Mouse (Mus musculus) forebrain, embryonic 14.5 days (tissue): ENCODE data around the gene Trim38. TPM values are rescaled to one million over a fixed set of nuclear protein-coding genes. Genes with fewer than 3 reads are reported as not detected.

Experiments used
- ATAC-seq: fragments of 200-750 bp; cut with Nextera tagmentation; 2 replicates; pipeline ENCODE4 v1.8.0; 2017; ENCODE audit warnings: mild to moderate bottlenecking, moderate library complexity
- DNase-seq: peaks from one replicate; pipeline ENCODE4 v3.0.0-alpha.2; 2015; ENCODE audit warnings: low spot score
- H3K27ac ChIP-seq: fragments of 300-500 bp; sonication (generic); 2 replicates; pipeline ENCODE4 v1.5.1; 2014; ENCODE audit warnings: low read depth, mild to moderate bottlenecking, control low read depth, low read length, moderate library complexity
- H3K27me3 ChIP-seq: fragments of 300-500 bp; sonication (generic); replicated peaks from 2 replicates; pipeline ENCODE4 v1.6.1; 2014; ENCODE audit warnings: low read length, control low read depth, mixed read lengths; ENCODE audit not compliant: control insufficient read depth, insufficient read depth
- H3K36me3 ChIP-seq: fragments of 300-500 bp; sonication (generic); 2 replicates; pipeline ENCODE4 v1.6.1; 2014; ENCODE audit warnings: low read length, control low read depth; ENCODE audit not compliant: control insufficient read depth, insufficient read depth
- H3K4me1 ChIP-seq: fragments of 300-500 bp; sonication (generic); 2 replicates; pipeline ENCODE4 v1.6.1; 2014; ENCODE audit warnings: antibody characterized with exemption, low read length, control low read depth; ENCODE audit not compliant: control insufficient read depth, insufficient read depth
- H3K4me2 ChIP-seq: fragments of 300-500 bp; sonication (generic); 2 replicates; pipeline ENCODE4 v1.6.1; 2014; ENCODE audit warnings: mild to moderate bottlenecking, control low read depth, low read length
- H3K4me3 ChIP-seq: fragments of 300-500 bp; sonication (generic); 2 replicates; pipeline ENCODE4 v1.5.1; 2014; ENCODE audit warnings: low read depth, low read length, control low read depth
- H3K9ac ChIP-seq: fragments of 300-500 bp; sonication (generic); 2 replicates; pipeline ENCODE4 v1.6.1; 2014; ENCODE audit warnings: mild to moderate bottlenecking, low read length, control low read depth, moderate library complexity
- H3K9me3 ChIP-seq: fragments of 300-500 bp; sonication (generic); replicated peaks from 2 replicates; pipeline ENCODE4 v1.6.1; 2016; ENCODE audit warnings: low read length, control low read depth, mixed read lengths; ENCODE audit not compliant: control insufficient read depth
- WGBS: fragments of 180-500 bp; shearing (Covaris S2); extraction: QIAGEN DNeasy Blood & Tissue Kit; methylation state at CpG from one replicate; pipeline ENCODE4 v1.1.7; 2014; 5-methylcytosine and 5-hydroxymethylcytosine counted together
- polyA plus RNA-seq: library from polyadenylated mRNA; unstranded; fragments of >200 nt; fragmentation: Nextera tagmentation; extraction: Ambion mirVana; gene quantifications from 2 replicates; pipeline ENCODE4 v1.2.1, GENCODE M21; 2014

Gene Trim38
- polyA plus RNA-seq, 1 experiment from 2014 or later, result not detected

DNA sequence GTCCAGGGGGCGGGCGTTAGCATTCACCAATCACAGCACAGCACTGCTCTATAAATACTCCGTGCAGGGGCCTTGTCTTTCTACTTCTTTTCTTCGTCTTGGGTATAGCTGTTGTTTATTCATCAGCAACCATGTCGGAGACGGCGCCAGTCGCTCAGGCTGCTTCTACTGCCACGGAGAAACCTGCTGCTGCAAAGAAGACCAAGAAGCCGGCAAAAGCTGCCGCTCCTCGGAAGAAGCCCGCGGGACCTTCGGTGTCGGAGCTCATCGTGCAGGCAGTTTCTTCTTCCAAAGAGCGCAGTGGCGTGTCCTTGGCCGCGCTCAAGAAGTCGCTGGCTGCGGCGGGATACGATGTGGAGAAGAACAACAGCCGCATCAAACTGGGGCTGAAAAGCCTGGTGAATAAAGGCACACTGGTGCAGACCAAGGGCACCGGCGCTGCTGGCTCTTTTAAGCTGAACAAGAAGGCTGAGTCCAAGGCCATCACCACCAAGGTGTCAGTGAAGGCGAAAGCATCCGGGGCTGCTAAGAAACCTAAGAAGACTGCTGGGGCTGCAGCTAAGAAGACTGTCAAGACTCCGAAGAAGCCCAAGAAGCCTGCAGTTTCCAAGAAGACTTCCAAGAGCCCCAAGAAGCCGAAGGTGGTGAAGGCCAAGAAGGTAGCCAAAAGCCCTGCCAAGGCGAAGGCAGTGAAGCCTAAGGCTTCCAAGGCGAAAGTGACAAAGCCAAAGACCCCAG, 6.0 kb upstream of the Trim38 start, which contains the start of gene Hist1h1a:
Gene Hist1h1a (plus strand): TSS at position 81 of the 738 bp plus-strand sequence.
- ATAC-seq, result peak; percentile 71
- no peaks in the 10 kb centered on the region for H3K27me3 ChIP-seq
- peak within 1 kb of the TSS; percentile 76 for H3K9ac ChIP-seq
- H3K4me3 ChIP-seq, result peak within 1 kb of the TSS; percentile 53
- 3% methylated on average over 34 of the region's 34 CpGs for WGBS
- peaks cover 27% of the 10 kb centered on the region for H3K4me1 ChIP-seq
- peak within 1 kb of the TSS; percentile 89 for H3K4me2 ChIP-seq
- peak within 1 kb of the TSS; percentile 89 for H3K27ac ChIP-seq
- H3K9me3 ChIP-seq, result no peaks in the 10 kb centered on the region
- peak; percentile 97 for DNase-seq
- H3K36me3 ChIP-seq, result no peaks in the 10 kb centered on the region

DNA sequence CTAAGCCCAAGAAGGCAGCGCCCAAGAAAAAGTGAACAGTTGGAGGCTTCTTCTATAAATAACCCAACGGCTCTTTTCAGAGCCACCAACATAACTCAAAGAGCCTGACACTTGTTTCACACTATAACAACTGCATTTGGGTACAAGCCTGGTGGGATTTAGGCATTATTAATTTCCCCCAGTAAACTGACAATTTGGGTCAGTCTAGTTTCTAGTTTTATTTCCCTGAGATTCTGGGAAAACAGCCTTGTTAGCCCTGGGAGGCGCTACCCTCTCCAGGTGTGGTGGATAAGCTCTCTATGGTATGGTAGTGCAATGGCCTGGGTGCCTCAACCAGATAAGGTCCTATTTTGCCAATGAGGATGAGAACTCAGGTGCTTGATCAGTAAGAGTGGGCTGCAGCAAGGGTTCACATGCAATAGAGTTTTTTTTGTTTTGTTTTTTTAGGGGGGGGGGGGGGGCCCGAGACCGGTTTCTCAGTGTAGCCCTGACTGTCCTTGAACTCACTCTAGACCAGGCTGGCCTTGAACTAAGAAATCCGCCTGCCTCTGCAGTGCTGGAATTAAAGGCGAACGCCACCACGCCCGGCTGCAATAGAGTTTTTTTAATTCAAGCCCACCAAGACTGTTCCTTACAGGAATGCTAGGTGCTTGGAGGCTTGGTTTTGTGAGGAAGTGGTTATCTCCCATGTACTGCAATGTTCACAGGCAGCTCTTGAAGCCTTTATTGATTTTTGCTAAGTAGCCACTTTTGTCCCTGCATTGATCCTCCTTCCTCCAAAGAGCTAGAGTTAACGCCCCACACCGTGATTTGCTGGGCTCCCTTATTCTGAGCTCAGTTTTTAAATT, 5.2 kb upstream of the Trim38 start:
- Histone ChIP-seq H3K4me1 (peaks cover 27% of the 10 kb centered on the region), H3K27me3 (no peaks in the 10 kb centered on the region), H3K9ac (peak overlapping the region; percentile 76), H3K27ac (peak overlapping the region; percentile 89; the same call in 1 of the 2 replicates), H3K9me3 (no peaks in the 10 kb centered on the region), H3K4me3 (peak overlapping the region; percentile 53), H3K36me3 (no peaks in the 10 kb centered on the region), H3K4me2 (peak overlapping the region; percentile 89)
- ATAC-seq, result no peak
- DNase-seq, result no peak
- WGBS, result 33% methylated on average over 12 of the region's 12 CpGs

DNA sequence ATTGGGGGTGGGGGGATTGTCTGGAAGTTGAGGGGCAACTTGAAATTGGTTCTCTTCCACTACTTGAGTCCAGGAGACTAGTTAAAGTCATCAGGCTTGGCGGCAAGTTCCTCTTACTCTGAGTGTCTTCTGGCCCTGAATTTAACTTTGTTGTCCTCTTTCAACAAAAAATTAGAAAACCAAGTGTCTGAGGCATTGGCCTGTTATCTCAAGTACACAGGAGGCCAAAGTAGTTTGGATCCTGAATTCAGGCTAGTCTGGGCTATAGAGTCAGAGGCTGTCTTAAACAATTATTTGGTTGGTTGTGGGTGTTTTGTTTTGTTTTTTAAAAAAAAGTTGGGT, 4.6 kb upstream of the Trim38 start:
- no peak overlapping the region for H3K4me3 ChIP-seq
- peaks cover 24% of the 10 kb centered on the region for H3K4me1 ChIP-seq
- no peaks in the 10 kb centered on the region for H3K9me3 ChIP-seq
- 57% methylated on average over 1 of the region's 1 CpGs for WGBS
- no peak for ATAC-seq
- no peak overlapping the region for H3K4me2 ChIP-seq
- no peaks in the 10 kb centered on the region for H3K36me3 ChIP-seq
- no peaks in the 10 kb centered on the region for H3K27me3 ChIP-seq
- no peak overlapping the region for H3K27ac ChIP-seq
- DNase-seq, result no peak
- no peak overlapping the region for H3K9ac ChIP-seq

DNA sequence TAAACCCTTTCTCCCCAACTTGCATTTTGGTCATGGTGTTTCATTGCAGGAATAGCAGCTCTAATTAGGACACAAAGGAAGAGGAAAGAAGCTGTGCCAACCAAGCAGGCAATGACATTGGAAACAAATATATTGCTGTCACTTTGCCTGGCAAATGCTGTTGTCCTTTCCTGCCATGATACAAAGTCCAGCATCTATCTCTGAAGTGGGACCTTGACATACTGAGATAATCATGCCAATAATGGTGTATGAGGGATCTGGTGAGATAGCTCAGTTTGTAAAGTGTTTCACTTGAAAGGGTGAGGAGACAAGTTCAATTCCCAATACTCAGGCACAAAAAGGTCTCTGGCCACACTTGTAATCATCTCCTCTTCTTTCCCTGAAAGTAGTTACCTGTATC, 2.9 kb upstream of the Trim38 start:
- no peak for DNase-seq
- Histone ChIP-seq H3K36me3 (no peaks in the 10 kb centered on the region), H3K4me1 (peaks cover 16% of the 10 kb centered on the region), H3K4me2 (no peak overlapping the region), H3K27me3 (no peaks in the 10 kb centered on the region), H3K9me3 (no peaks in the 10 kb centered on the region), H3K4me3 (no peak overlapping the region), H3K27ac (no peak overlapping the region), H3K9ac (no peak overlapping the region)
- no peak for ATAC-seq

DNA sequence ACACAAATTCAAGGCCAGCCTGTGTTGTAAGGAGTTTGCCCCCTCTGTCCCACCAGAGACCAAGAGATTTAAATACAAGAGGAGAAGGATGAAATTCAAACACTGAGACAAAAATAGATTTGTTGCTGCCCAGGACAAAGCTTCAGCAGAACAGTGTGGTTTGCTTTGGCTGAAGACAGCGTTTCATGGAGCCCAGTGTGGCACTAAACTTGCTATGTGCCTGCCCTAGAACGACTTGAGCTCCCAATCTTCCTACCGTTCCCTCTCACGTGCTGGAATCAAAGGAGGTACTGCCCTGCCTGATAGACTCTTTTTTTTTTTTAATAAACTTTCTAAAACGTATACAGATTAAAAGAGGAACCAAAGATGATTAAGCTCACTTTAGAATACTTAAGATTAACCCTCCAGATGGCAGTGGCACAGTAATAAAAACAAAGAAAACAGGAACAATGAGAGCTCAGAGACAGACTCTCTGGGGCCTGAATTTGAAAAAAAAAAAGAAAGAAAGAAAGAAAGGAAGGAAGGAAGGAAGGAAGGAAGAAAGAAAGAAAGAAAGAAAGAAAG, 797 bp upstream of the Trim38 start:
- no peak for ATAC-seq
- no peaks in the 10 kb centered on the region for H3K27me3 ChIP-seq
- 31% methylated on average over 5 of the region's 5 CpGs for WGBS
- no peak overlapping the region for H3K9ac ChIP-seq
- no peak overlapping the region for H3K4me2 ChIP-seq
- no peaks in the 10 kb centered on the region for H3K9me3 ChIP-seq
- H3K4me3 ChIP-seq, result no peak overlapping the region
- peaks cover 8% of the 10 kb centered on the region for H3K4me1 ChIP-seq
- H3K27ac ChIP-seq, result no peak overlapping the region
- DNase-seq, result no peak
- H3K36me3 ChIP-seq, result no peaks in the 10 kb centered on the region

DNA sequence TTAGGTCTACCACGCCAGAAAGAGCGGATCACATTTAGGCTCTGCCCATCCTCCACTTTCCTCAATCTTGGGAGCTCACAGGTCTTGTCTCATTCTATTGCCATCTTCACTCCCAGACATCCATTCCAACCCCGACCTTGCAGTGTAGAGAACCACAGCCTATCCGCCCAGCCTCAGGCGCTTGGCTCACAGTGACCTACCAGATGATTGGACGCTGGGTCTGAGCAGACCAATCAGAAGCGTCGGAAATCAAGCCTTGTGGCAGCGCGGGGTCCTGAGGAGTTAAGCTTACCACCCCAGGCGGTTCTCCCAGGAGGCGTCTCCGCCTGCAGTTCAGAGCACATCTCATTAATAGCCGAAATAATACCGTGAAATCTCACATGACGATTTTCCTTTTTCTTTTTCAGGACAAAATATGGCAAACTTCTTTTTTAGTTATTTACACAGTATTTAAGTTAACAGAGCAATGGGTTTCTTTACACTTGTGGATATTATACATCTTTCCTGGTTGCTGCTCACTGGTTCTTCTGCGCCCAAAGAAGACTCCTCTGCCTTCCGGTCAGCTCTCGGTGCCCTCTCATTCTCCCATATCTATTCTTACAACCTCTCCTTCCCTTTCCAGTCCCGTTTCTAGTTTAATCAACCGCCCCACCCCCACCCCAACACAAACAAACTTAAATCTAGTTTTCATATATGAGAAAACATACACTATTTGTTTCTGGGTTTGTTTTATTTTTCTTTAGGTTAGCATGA, 3.0 kb downstream of the Trim38 start:
- Histone ChIP-seq H3K9ac (no peak overlapping the region), H3K36me3 (no peaks in the 10 kb centered on the region), H3K9me3 (no peaks in the 10 kb centered on the region), H3K27ac (no peak overlapping the region), H3K4me2 (peak overlapping the region; percentile 30), H3K4me3 (no peak overlapping the region), H3K4me1 (no peaks in the 10 kb centered on the region), H3K27me3 (no peaks in the 10 kb centered on the region)
- DNase-seq, result peak; percentile 69
- peak; percentile 87 for ATAC-seq
- 24% methylated on average over 21 of the region's 21 CpGs for WGBS

DNA sequence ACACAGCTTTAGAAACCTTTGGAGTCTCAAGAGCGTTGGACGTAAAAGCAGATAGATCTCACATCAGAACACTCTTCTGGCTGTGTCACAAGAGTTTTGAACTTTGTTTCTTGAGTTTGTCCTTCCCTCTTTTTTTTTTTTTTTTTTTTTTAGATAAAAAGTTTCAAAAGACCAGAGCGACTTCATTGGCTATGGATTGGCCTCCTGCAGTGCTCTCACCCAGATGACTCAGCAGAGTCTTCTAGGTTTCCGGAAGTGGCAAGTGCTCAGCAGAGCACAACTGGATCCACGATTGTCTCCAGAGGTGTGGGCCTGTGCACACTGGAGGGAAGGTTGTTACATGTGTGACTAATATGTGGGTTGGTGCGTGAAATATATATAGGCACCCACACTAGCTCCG, 8.6 kb downstream of the Trim38 start:
- Histone ChIP-seq H3K27me3 (no peaks in the 10 kb centered on the region), H3K9me3 (no peaks in the 10 kb centered on the region), H3K4me2 (no peak overlapping the region), H3K4me1 (no peaks in the 10 kb centered on the region), H3K4me3 (no peak overlapping the region), H3K36me3 (no peaks in the 10 kb centered on the region), H3K9ac (no peak overlapping the region), H3K27ac (no peak overlapping the region)
- DNase-seq (no peak), ATAC-seq (no peak)
- 92% methylated on average over 7 of the region's 7 CpGs for WGBS

DNA sequence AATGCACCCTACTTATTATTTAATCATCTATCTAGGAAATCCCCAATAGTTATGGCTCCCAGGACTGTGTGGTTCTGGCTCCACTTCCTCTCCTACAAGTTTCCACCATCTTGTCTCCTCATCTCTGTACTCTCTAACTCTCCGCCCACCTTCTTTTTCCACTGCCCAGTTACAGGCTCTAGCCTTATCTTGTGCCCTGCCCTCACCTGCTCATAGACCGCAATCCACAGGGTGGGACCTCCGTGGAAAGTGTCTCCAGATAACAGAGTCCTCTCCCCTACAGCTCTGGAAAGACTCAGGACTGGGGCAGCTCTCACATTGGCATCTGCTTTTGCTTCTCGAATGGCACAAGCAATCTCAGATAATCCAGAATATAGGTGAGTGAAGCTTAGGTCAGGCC, 9.3 kb downstream of the Trim38 start:
- Histone ChIP-seq H3K27me3 (no peaks in the 10 kb centered on the region), H3K4me2 (no peak overlapping the region), H3K4me3 (no peak overlapping the region), H3K9me3 (no peaks in the 10 kb centered on the region), H3K36me3 (no peaks in the 10 kb centered on the region), H3K4me1 (no peaks in the 10 kb centered on the region), H3K9ac (no peak overlapping the region), H3K27ac (no peak overlapping the region)
- 92% methylated on average over 4 of the region's 4 CpGs for WGBS
- no peak for ATAC-seq
- no peak for DNase-seq
